Mouse (Mus musculus) lung, adult 2 months (tissue): Measurements from ENCODE around the gene Kcns1. TPM values are rescaled to one million over a fixed set of nuclear protein-coding genes. Genes with fewer than 3 reads are reported as not detected.
"Not testable (repeated sequence)": the region's sequence is repeated elsewhere in the genome, so short reads cannot be mapped to it uniquely, and the experiment has no call there.

ENCODE experiments used
- DNase-seq: peaks from one replicate; pipeline ENCODE4 v3.0.0; 2022
- H3K4me1 ChIP-seq: fragments of 200-500 bp; 2 replicates; pipeline ENCODE4 v1.6.1; 2011; ENCODE audit warnings: low read length; ENCODE audit not compliant: control insufficient read depth, insufficient read depth
- H3K4me3 ChIP-seq: fragments of 200-500 bp; replicated peaks from 2 replicates; pipeline ENCODE3; 2011; ENCODE audit warnings: low read depth, mild to moderate bottlenecking, control low read depth, low read length; ENCODE audit errors: extremely low read depth
- CTCF ChIP-seq: fragments of 200-500 bp; IDR thresholded peaks from 2 replicates; pipeline ENCODE4 v1.5.1; 2011; ENCODE audit warnings: mild to moderate bottlenecking, low read length, control low read depth; ENCODE audit not compliant: insufficient read depth
- POLR2A ChIP-seq: fragments of 200-500 bp; IDR thresholded peaks from 2 replicates; pipeline ENCODE4 v1.6.1; 2011; ENCODE audit warnings: low read depth, mild to moderate bottlenecking, control low read depth, low read length, borderline replicate concordance; ENCODE audit errors: extremely low read depth
- WGBS: fragments of 180-500 bp; shearing (Covaris S2); methylation state at CpG from one replicate; pipeline ENCODE4 v1.1.7; 2018; 5-methylcytosine and 5-hydroxymethylcytosine counted together
- polyA plus RNA-seq: library from polyadenylated mRNA; depleted of rRNA; stranded (reverse); fragments of >200 nt; gene quantifications from 2 replicates; pipeline ENCODE4 v1.2.3, GENCODE M21; 2012; rRNA removed

The Kcns1 gene
- polyA plus RNA-seq: 0.07 and 0.21 TPM in 2 replicates

DNA sequence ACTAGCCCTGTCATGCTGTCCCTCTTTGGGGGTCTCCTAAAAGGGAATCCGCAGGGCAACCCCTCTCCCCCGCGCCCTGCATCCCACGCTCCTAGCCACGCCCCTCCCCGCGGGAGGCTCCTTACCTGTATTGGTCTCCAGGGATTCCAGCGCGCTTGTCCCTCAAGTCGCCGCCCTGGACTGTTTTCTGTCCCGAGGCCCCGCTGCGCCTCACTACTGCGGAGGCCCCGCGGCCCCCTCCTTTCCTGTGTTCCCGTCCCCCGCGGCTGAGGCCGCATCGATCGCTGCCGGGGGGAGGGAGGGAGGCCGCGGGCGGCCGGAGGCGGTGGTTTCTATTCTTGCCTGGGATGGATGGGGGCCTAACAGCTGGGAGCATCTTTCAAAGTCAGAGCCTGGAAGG is at the start of gene Kcns1:
Gene Kcns1 (minus strand): TSS at position 212 of the 400 bp plus-strand sequence.
- WGBS: 2% methylated on average over 29 of the region's 29 CpGs
- TF ChIP-seq POLR2A: no peak
- no peak for TF ChIP-seq CTCF
- no peak for DNase-seq
- Histone ChIP-seq H3K4me1 (no peaks in the 10 kb centered on the region), H3K4me3 (no peak within 1 kb of the TSS)

DNA sequence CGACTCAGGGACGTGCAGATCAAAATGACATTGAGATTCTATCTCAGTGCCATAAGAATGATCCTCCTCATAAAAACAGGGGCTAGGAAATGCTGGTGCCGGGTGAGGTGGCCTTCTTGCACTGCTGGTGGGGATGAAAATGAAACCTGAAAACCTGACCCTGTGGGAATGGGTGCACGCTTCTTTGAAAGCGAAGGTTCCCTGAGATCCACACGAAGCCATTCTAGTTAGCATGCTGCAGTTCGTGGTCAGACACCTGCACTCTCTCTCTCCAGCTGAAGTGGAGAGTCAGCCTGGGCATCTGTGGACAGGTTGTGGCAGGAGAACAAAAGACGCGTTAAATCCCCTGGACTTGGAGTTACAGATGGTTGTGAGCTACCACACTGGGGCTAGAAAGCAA is 48.4 kb upstream of the Kcns1 start:
- 81% methylated on average over 9 of the region's 9 CpGs for WGBS
- H3K4me1 ChIP-seq: no peaks in the 10 kb centered on the region
- DNase-seq: no peak
- H3K4me3 ChIP-seq: no peak overlapping the region
- no peak for TF ChIP-seq POLR2A
- TF ChIP-seq CTCF: no peak

DNA sequence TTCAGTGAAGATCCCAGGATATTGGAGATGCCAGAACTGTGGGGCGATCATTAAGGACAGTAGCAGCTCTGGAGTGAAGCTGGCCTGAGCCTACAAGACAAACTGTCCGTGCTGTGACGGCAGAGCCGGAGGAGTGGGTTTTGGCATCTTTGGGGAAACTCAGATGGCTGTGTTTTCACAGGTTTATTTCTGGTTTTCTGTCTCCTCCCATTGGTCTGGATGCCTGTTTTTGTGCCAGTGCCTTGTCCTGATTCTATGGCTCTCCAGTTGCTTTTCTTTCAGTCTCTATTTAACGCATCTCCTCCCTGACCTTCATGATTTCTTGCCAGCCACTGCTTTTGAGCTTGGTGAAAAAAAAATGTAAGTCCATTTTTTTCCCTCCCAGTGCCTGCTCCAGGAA is 41.8 kb upstream of the Kcns1 start:
- no peak for DNase-seq
- no peak overlapping the region for H3K4me3 ChIP-seq
- no peaks in the 10 kb centered on the region for H3K4me1 ChIP-seq
- no peak for TF ChIP-seq CTCF
- no peak for TF ChIP-seq POLR2A
- 84% methylated on average over 5 of the region's 5 CpGs for WGBS

DNA sequence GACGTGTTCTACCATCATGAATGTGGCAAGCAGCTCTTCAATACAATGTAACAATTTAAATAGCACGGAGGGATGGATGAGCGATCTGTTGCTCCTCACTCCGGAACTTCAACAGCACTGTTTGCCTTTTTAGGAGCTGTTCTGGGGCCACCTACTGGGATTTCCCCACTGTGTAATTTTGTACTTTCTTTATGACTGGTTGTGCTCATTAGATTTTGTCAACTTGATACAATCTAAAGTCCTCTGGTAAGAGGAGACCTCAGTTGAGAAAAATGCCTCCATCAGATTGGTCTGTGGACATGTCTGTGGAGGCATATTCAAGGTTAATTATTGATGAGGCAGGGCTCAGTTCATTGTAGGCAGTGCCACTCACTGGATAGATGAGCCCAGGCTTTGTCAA is 40.0 kb upstream of the Kcns1 start:
- 81% methylated on average over 4 of the region's 4 CpGs for WGBS
- DNase-seq: no peak
- H3K4me3 ChIP-seq: no peak overlapping the region
- H3K4me1 ChIP-seq: no peaks in the 10 kb centered on the region
- TF ChIP-seq POLR2A: no peak
- no peak for TF ChIP-seq CTCF

DNA sequence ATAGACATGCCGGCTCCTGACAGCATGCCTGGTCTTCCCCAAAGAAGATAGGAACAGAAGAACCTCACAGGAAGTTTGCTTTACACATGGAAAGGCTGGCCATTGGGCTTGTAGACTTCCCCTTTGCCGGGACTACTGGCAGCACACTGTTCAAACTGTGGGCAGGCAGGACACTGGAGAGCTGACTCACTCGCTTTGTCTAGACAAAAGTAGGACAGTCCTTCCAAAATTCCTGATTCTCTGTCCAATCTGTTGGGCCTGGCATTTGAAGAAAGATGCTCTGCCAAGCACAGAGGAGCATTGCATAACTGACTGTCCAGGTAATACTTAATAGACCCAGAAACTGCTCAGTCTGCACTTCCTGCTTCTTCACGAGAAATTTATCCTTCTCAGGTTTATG is 35.8 kb upstream of the Kcns1 start:
- H3K4me3 ChIP-seq: no peak overlapping the region
- no peaks in the 10 kb centered on the region for H3K4me1 ChIP-seq
- TF ChIP-seq POLR2A: no peak
- no peak for TF ChIP-seq CTCF
- no peak for DNase-seq
- 44% methylated on average over 4 of the region's 4 CpGs for WGBS

DNA sequence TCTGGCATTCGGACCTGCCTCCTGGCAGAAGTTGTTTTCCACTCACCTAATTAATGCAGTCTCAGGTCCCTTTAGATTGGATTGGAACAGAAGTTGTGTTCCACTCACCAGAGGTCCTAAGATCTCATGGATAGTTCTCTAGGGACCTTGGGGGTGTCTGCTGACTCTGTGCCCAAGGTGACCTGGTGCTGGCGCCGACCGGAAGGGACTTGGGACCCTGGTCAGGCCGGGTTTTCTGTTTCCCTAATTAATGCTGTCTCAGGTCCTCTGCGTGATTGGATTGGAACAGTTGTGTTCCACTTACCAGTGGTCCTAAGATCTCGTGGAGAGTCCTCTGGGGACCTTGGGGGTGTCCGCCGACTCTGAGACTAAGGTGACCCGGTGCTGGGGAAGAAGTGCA is 35.1 kb upstream of the Kcns1 start:
- not testable (repeated sequence) for H3K4me1 ChIP-seq, DNase-seq, H3K4me3 ChIP-seq
- 87% methylated on average over 10 of the region's 10 CpGs for WGBS

DNA sequence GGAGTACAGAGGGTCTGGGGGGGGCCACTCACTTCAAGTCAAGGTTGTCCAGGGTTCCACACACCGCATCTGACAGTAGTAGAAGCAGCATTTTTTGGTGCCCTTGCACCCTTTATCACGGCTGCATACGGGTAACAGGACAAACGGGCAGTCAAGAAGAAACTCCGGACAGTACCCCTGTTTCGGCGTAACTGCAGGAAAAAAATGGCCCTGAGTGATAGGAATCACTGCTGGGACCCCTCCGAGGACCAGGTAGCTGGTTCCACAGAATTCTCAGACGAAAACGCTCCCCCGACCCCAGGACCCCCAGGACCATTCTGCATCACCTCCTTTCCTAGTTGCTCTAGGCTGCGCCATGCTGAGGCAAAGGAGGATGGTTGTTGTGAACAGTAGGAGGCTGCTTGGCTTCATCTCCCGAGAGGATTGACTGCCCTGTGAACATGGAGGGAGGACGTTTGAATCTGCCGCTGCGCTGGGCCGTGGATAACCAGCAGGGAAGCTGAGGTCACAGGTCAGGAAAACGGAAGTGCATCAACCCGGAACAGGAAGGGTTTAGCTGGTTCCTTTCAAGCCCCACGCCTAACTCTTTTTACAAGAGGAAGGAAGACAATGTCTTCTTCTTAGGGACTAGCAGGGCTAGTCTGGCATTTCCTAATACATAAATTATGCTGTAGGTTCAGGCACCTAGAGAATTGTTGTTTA is 28.9 kb upstream of the Kcns1 start, which contains the start of gene Wfdc15a:
Gene Wfdc15a (minus strand): TSS at position 505 of the 702 bp plus-strand sequence.
- DNase-seq: no peak
- WGBS: 73% methylated on average over 20 of the region's 20 CpGs
- TF ChIP-seq POLR2A (no peak), CTCF (no peak)
- H3K4me3 ChIP-seq: no peak within 1 kb of the TSS
- H3K4me1 ChIP-seq: no peaks in the 10 kb centered on the region

DNA sequence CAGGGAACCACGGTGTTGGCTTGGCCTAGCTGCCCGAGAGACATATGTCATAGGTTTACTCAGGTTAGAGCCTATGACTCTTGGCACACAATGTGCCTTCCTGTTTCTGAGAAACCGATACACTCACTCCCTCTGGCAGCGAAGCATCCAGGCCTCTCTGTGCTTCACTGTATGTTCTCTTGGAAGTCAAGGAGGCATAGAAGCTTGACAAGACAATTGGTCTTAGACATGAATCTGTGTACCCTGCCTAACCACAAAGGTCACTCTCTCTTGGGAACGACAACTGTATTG is 25.7 kb upstream of the Kcns1 start:
- no peaks in the 10 kb centered on the region for H3K4me1 ChIP-seq
- TF ChIP-seq CTCF (no peak), POLR2A (no peak)
- H3K4me3 ChIP-seq: no peak overlapping the region
- DNase-seq: no peak
- 68% methylated on average over 5 of the region's 5 CpGs for WGBS

DNA sequence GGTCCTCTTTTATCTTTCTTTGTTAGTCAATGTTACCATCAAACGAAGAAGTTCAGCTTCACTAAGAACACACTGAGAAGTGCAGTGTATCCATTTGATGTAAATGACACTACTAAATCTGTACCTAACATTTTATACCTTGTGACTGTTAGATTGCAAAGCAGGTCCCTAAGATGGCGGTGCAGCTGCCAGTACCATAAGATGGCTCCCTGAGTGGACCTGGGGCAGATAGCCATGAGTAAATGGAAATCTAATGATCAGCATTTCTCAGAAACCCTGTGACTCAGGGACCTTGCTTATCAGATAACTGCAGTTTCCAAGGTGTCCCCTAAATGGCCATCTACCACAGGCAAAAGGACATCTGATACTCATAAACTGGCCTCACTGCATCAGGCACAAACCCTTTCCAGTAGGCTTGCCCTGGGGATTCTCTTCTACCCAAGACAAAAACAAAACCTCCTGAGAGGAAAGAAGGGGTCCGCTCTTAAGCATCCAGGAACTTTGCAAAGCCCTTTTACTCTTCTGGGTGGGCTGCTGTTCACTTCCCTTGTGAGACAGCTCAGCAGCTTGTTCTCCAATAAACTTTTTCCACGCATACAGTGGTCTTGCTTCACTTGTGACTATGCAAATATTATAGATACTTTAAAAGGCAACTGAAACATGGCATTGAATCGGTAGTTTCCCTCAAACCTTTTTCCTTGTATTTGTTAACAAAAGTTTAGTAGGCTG is 25.2 kb upstream of the Kcns1 start:
- Histone ChIP-seq H3K4me1 (no peaks in the 10 kb centered on the region; the same call in 1 of the 2 replicates), H3K4me3 (no peak overlapping the region)
- DNase-seq: no peak
- TF ChIP-seq CTCF (no peak), POLR2A (no peak)
- 87% methylated on average over 5 of the region's 5 CpGs for WGBS
